Mouse (Mus musculus) G1E (cell line): ENCODE data around the gene Gfra1.

ENCODE experiments used
- CTCF ChIP-seq: IDR thresholded peaks from 2 replicates; pipeline ENCODE4 v1.5.1; 2012; ENCODE audit warnings: low read depth, low read length, inconsistent platforms, mixed read lengths
- GATA1 ChIP-seq: IDR thresholded peaks from 2 replicates; pipeline ENCODE4 v1.6.1; 2012; ENCODE audit warnings: borderline replicate concordance, low read length, inconsistent platforms, mixed read lengths
- GATA2 ChIP-seq: IDR thresholded peaks from 2 replicates; pipeline ENCODE4 v1.6.1; 2012; ENCODE audit warnings: low read depth, low read length, inconsistent platforms, borderline replicate concordance
- TAL1 ChIP-seq: conservative IDR thresholded peaks from 2 replicates; pipeline ENCODE4 v1.6.1; 2012; ENCODE audit warnings: low read depth, low read length, inconsistent platforms, mixed read lengths

DNA sequence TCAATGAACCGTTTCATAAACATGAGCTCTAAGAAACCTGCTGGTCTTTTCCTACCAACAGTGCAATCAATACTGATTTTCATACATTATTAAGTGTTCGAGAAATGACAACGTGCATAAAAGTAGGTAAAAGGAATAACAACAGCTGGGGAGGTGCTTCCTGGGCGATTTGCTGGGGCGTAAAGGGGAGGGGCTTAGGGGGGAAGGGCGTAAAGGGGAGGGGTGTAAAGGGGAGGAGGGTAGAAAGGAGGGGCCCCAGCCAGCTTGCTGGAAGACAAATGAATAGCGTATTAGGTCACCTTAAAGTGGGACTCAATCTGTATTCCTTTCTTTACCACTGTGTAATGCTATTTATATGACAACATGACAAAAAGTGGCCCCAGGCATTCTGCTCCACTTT is 13.9 kb downstream of the Gfra1 start:
- TF ChIP-seq CTCF (no peak), TAL1 (no peak), GATA2 (no peak), GATA1 (no peak)
